Mouse (Mus musculus) T-helper 2 cell (primary cell): ENCODE results near the gene Arhgap10.

Experiments
- in situ Hi-C: fragments of 300-600 bp; cut with MboI, MseI; formaldehyde crosslinking; loops from one replicate; pipeline ENCODE4 v1.15.1; 2025; ENCODE audit warnings: high pct_unique_total_duplicates

The Arhgap10 gene

GRCm38 (mm10) chr8:77518201-77519115 is 705 bp upstream of the Arhgap10 start:
- in situ Hi-C loops, result no loop called here

GRCm38 (mm10) chr8:77516845-77517244 is 908 bp downstream of the Arhgap10 start:
- in situ Hi-C loops, result no loop called here

- in situ Hi-C loops, result no loop called here
Measured at GRCm38 (mm10) chr8:77515786-77516185, 2.0 kb downstream of the Arhgap10 start.

- in situ Hi-C loops, result no loop called here
Measured at GRCm38 (mm10) chr8:77515201-77515600, 2.6 kb downstream of the Arhgap10 start.

- in situ Hi-C loops, result no loop called here
Measured at GRCm38 (mm10) chr8:77511750-77512493, 5.8 kb downstream of the Arhgap10 start.

GRCm38 (mm10) chr8:77510426-77510825 is 7.3 kb downstream of the Arhgap10 start:
- in situ Hi-C loops, result no loop called here

GRCm38 (mm10) chr8:77509044-77509443 is 8.7 kb downstream of the Arhgap10 start:
- in situ Hi-C loops, result loop anchor here (10.0 kb wide), 1 partner anchor 1546 kb away; no protein-coding TSS in a partner anchor

- in situ Hi-C loops, result loop anchor here (10.0 kb wide), 1 partner anchor 1547 kb away; no protein-coding TSS in a partner anchor
Measured at GRCm38 (mm10) chr8:77507510-77508035, 10.2 kb downstream of the Arhgap10 start.

- in situ Hi-C loops, result loop anchor here (10.0 kb wide), 1 partner anchor 1548 kb away; no protein-coding TSS in a partner anchor
Measured at GRCm38 (mm10) chr8:77506539-77506938, 11.2 kb downstream of the Arhgap10 start.

- in situ Hi-C loops, result loop anchor here (10.0 kb wide), 1 partner anchor 1552 kb away; no protein-coding TSS in a partner anchor
Measured at GRCm38 (mm10) chr8:77502547-77502946, 15.2 kb downstream of the Arhgap10 start.

- in situ Hi-C loops, result loop anchor here (10.0 kb wide), 1 partner anchor 1554 kb away; no protein-coding TSS in a partner anchor
Measured at GRCm38 (mm10) chr8:77501131-77501530, 16.6 kb downstream of the Arhgap10 start.

GRCm38 (mm10) chr8:77500264-77500663 is 17.5 kb downstream of the Arhgap10 start:
- in situ Hi-C loops, result loop anchor here (10.0 kb wide), 1 partner anchor 1555 kb away; no protein-coding TSS in a partner anchor

- in situ Hi-C loops, result no loop called here
Measured at GRCm38 (mm10) chr8:77497442-77497841, 20.3 kb downstream of the Arhgap10 start.

- in situ Hi-C loops, result no loop called here
Measured at GRCm38 (mm10) chr8:77496253-77496652, 21.5 kb downstream of the Arhgap10 start.

GRCm38 (mm10) chr8:77494376-77495328 is 23.1 kb downstream of the Arhgap10 start:
- in situ Hi-C loops, result no loop called here

- in situ Hi-C loops, result no loop called here
Measured at GRCm38 (mm10) chr8:77492356-77493058, 25.2 kb downstream of the Arhgap10 start.

GRCm38 (mm10) chr8:77491231-77491923 is 26.4 kb downstream of the Arhgap10 start:
- in situ Hi-C loops, result no loop called here

GRCm38 (mm10) chr8:77490095-77490781 is 27.5 kb downstream of the Arhgap10 start:
- in situ Hi-C loops, result no loop called here

- in situ Hi-C loops, result no loop called here
Measured at GRCm38 (mm10) chr8:77489235-77489634, 28.5 kb downstream of the Arhgap10 start.
